Comparison of ENCODE assay signal across 29 mouse cellular contexts in genomic region chr10:78074977-78075376, GRCm38 (mm10). TPM values are rescaled to one million over a fixed set of nuclear protein-coding genes. Genes with fewer than 3 reads are reported as not detected.
DNase-seq lines count a peak whose midpoint lies in the region; ATAC-seq lines count a peak whose summit lies in the region.
"Had no signal": no experiment of that assay in that cellular context is flagged by ENCODE, and none has a peak within 500 bp of the region (broad histone marks: within the 10 kb centered on the region; RNA-seq: fewer than 3 reads in every experiment).

No protein-coding gene starts in this region.

- no peak overlapping the region for H3K9ac ChIP-seq in neural tube, embryonic 15.5 days (replicated peaks)
- H3K9ac ChIP-seq: embryonic facial prominence, embryonic 13.5 days; forebrain, embryonic 12.5 days; heart, embryonic 15.5 days; midbrain, embryonic 15.5 days; neural tube, embryonic 13.5 days had no signal

- peaks cover under 1% of the 10 kb centered on the region for H3K4me1 ChIP-seq in neural tube, embryonic 15.5 days
- H3K4me1 ChIP-seq: midbrain, embryonic 15.5 days had no signal

- intact Hi-C loops in left cerebral cortex, postnatal 4 days (cut with DNase I) = no loop called here

- peaks cover 12% of the 10 kb centered on the region for H3K27me3 ChIP-seq in neural tube, embryonic 15.5 days (replicated peaks)

- H3K36me3 ChIP-seq in neural tube, embryonic 15.5 days = no peaks in the 10 kb centered on the region
- H3K36me3 ChIP-seq: embryonic facial prominence, embryonic 13.5 days; forebrain, embryonic 12.5 days; heart, embryonic 15.5 days; midbrain, embryonic 15.5 days; neural tube, embryonic 13.5 days had no signal

- no peaks in the 10 kb centered on the region for H3K9me3 ChIP-seq in neural tube, embryonic 15.5 days (replicated peaks)
- H3K9me3 ChIP-seq: embryonic facial prominence, embryonic 13.5 days; forebrain, embryonic 12.5 days; heart, embryonic 15.5 days; midbrain, embryonic 15.5 days; neural tube, embryonic 13.5 days had no signal

- H3K27ac ChIP-seq in neural tube, embryonic 15.5 days (replicated peaks) = no peak overlapping the region
- H3K27ac ChIP-seq: embryonic facial prominence, embryonic 13.5 days; forebrain, embryonic 12.5 days; heart, embryonic 15.5 days; left cerebral cortex, adult 2 months; midbrain, embryonic 15.5 days; neural tube, embryonic 13.5 days had no signal

- no peak overlapping the region for H3K4me3 ChIP-seq in neural tube, embryonic 15.5 days (replicated peaks)
- H3K4me3 ChIP-seq: embryonic facial prominence, embryonic 13.5 days; erythroblast, embryonic 14.5 days; forebrain, embryonic 12.5 days; heart, embryonic 15.5 days; left cerebral cortex, adult 2 months; midbrain, embryonic 15.5 days; neural tube, embryonic 13.5 days had no signal

- DNase-seq in CD4-positive helper T cell, adult 2 months (ENCODE audit: low read depth, low spot score) = peak; percentile 83
- DNase-seq in R1 (ENCODE audit: low read depth, low spot score) = peak; percentile 81
- peak; percentile 54 for DNase-seq in thymus, postnatal 0 days (ENCODE audit: low spot score)
- no peak for DNase-seq in left cerebral cortex, postnatal 4 days
- DNase-seq in left cerebral cortex, adult 8-10 months (ENCODE audit: low spot score in 2 of 2) = no peak
- no peak for DNase-seq in cerebellum, postnatal 36 days
- DNase-seq: adrenal gland, adult 8-10 months; cerebellum, adult 18-20 months; cerebellum, postnatal 14 days; embryo, embryonic 11 days; gastrocnemius, postnatal 36 days; heart, postnatal 36 days; kidney, adult 11 months; right cerebral cortex, adult 18-20 months had no signal

- ATAC-seq in hematopoietic stem cell, adult 5-6 weeks (replicated peaks in 1 of 2; ENCODE audit: insufficient read depth in 1 of 2, low FRiP score in 2 of 2, low TSS enrichment in 1 of 2, low read depth in 1 of 2, poor library complexity in 2 of 2, severe bottlenecking in 2 of 2) = peak; percentile 57 to 70
- no peak for ATAC-seq in neural tube, embryonic 15.5 days (ENCODE audit: low FRiP score)
- ATAC-seq: hindbrain, embryonic 16.5 days; lung, postnatal 0 days; midbrain, embryonic 15.5 days had no signal

- no peak overlapping the region for H3K4me2 ChIP-seq in neural tube, embryonic 15.5 days
- H3K4me2 ChIP-seq: embryonic facial prominence, embryonic 13.5 days; forebrain, embryonic 12.5 days; heart, embryonic 15.5 days; midbrain, embryonic 15.5 days; neural tube, embryonic 13.5 days had no signal

- WGBS in neural tube, embryonic 15.5 days = 82% methylated on average over 11 of the region's 11 CpGs

RNA-seq across cellular contexts. Expression of gene Icosl, which starts 5.9 kb away (rescaled TPM):
- total RNA-seq in hematopoietic stem cell, adult 5-6 weeks (2017) = 5.1 and 6.8 TPM in 2 replicates
- 6.2 and 6.7 TPM in 2 replicates for polyA plus RNA-seq in thymus, postnatal 0 days (2015; fragmentation: Nextera tagmentation; extraction: Ambion mirVana)
- total RNA-seq in left cerebral cortex, postnatal 4 days (2021) = under 1 TPM; 0.85 to 0.98 TPM
- 1 to 10 TPM; 2.5 to 4.1 (median 3.7) TPM for total RNA-seq in left cerebral cortex, adult 8-10 months (2022)
- 0.81 and 3.0 TPM in 2 replicates for polyA plus RNA-seq in neural tube, embryonic 15.5 days (2015; fragmentation: Nextera tagmentation; extraction: Ambion mirVana)

RNA-seq across cellular contexts. Expression of gene Aire, which starts 31.6 kb away (rescaled TPM):
- total RNA-seq in hematopoietic stem cell, adult 5-6 weeks (2017) = 1.0 and 1.6 TPM in 2 replicates
- polyA plus RNA-seq in thymus, postnatal 0 days (2015; fragmentation: Nextera tagmentation; extraction: Ambion mirVana) = 8.8 and 10.1 TPM in 2 replicates
- under 1 TPM; 0.44 TPM for total RNA-seq in left cerebral cortex, postnatal 4 days (2021)
- under 1 TPM in 3 of 4 experiments, not detected in 1; 0.23 to 0.97 (median 0.37) TPM for total RNA-seq in left cerebral cortex, adult 8-10 months (2022)
- polyA plus RNA-seq in neural tube, embryonic 15.5 days (2015; fragmentation: Nextera tagmentation; extraction: Ambion mirVana) = 0.18 and 2.5 TPM in 2 replicates
- total RNA-seq: adrenal gland, adult 8-10 months; gastrocnemius, postnatal 36 days; heart, postnatal 36 days; liver, adult 2 months had no signal
- polyA plus RNA-seq: erythroblast, embryonic 14.5 days; liver, adult 2 months; liver, embryonic 16.5 days; lung, postnatal 0 days had no signal

RNA-seq across cellular contexts. Expression of gene Dnmt3l, which starts 33.2 kb away (rescaled TPM):
- total RNA-seq in hematopoietic stem cell, adult 5-6 weeks (2017) = 0.75 and 0.94 TPM in 2 replicates
- 0.69 and 1.1 TPM in 2 replicates for polyA plus RNA-seq in thymus, postnatal 0 days (2015; fragmentation: Nextera tagmentation; extraction: Ambion mirVana)
- total RNA-seq in left cerebral cortex, postnatal 4 days (2021) = not detected
- total RNA-seq in left cerebral cortex, adult 8-10 months (2022) = 1 to 10 TPM in 1 of 4 experiments, under 1 TPM in 1, not detected in 2; 0.77 to 1.4 TPM
- polyA plus RNA-seq in neural tube, embryonic 15.5 days (2015; fragmentation: Nextera tagmentation; extraction: Ambion mirVana) = 0.09 TPM in 1 of 2 replicates, not detected in the other
- total RNA-seq: gastrocnemius, postnatal 36 days; heart, postnatal 36 days; layer of hippocampus, postnatal 10 days; liver, adult 2 months had no signal
- polyA plus RNA-seq: erythroblast, embryonic 14.5 days; forebrain, embryonic 12.5 days; heart, embryonic 15.5 days; hindbrain, embryonic 16.5 days; limb, embryonic 11.5 days; liver, adult 2 months; liver, embryonic 16.5 days; midbrain, embryonic 15.5 days; neural tube, embryonic 13.5 days had no signal

Comparison
In these comparisons a context has a peak if more than half of its experiments do, and no peak if none do; other contexts are left out.
1. DNase-seq: peak in CD4-positive helper T cell, adult 2 months (single experiment), R1 (single experiment) and thymus, postnatal 0 days (single experiment); none in left cerebral cortex, postnatal 4 days (single experiment), left cerebral cortex, adult 8-10 months (0 of 2) and cerebellum, postnatal 36 days (0 of 2).